Mouse (Mus musculus): ENCODE results near the gene Tmem59l. TPM values are rescaled to one million over a fixed set of nuclear protein-coding genes. Genes with fewer than 3 reads are reported as not detected.

The Tmem59l gene
- 16.7 and 19.5 TPM in 2 replicates for polyA plus RNA-seq (2016; fragmentation: Nextera tagmentation; extraction: Ambion mirVana)

DNA sequence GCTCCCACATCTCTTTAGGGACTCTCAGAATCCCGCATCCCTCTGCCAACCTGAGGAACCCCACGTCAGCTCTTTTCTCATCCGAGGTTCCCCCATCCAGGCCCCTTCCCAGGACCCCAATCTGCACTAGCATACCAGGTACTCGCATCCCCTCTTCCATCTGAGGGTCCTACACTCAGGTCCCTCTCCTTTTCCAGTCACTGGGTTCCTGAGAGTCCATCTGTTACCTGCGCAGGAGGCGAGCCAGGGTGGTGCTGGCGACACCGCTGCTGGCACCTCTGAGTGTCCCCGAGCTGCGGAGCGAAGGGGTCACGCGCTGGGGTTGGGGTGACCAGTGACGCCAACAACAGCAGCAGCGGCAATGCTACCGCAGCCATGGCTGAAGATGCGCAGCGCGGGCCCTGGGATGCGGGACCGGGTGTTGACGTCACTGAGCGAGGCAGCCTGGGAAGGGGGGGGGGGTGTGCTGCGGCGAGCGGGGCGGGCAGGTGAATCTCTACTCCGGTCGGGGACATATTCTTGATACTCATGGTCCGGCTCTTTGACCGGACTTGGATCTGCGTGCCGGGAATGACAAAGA is at the start of gene Tmem59l:
TSS of gene Tmem59l (minus strand) at position 418 of the 580 bp plus-strand sequence.
- DNase-seq (ENCODE audit: extremely low spot score, low spot score): no peak
- WGBS: 3% methylated on average over 33 of the region's 33 CpGs
- peak within 1 kb of the TSS; percentile 72 for H3K27ac ChIP-seq

DNA sequence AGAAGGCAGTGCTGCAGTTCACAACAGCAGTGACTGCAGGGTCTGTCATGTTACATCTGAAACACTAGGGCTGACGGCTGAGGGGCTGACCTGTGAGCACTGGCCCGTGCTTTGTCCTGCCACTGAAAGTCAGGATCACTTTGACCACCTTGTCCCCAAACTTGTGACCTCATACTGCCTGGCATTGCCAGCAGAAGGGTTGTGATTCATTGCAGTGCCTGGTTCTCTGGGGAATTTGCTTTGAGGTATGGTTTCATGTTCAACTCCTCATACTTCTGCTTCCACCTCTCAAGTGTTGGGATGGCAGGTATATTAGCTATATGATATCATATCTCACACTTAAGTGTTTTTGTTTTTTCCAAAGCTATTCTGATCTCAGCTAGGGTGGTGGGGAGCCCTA is 48.5 kb upstream of the Tmem59l start:
- peaks cover 70% of the 10 kb centered on the region for H3K36me3 ChIP-seq (replicated peaks)
- no peak overlapping the region for H3K27ac ChIP-seq
- 93% methylated on average over 2 of the region's 2 CpGs for WGBS
- H3K4me3 ChIP-seq: no peak overlapping the region; the same call in 1 of the 2 replicates
- peaks cover 21% of the 10 kb centered on the region for H3K4me1 ChIP-seq
- H3K27me3 ChIP-seq (ENCODE audit: poor library complexity, severe bottlenecking): no peaks in the 10 kb centered on the region
- no peak for DNase-seq (ENCODE audit: extremely low spot score, low spot score)
- H3K9me3 ChIP-seq: no peaks in the 10 kb centered on the region

More for the DNA sequence above, at the start of gene Tmem59l:
- peaks cover 68% of the 10 kb centered on the region for H3K4me1 ChIP-seq
- no peaks in the 10 kb centered on the region for H3K9me3 ChIP-seq
- H3K27me3 ChIP-seq (ENCODE audit: poor library complexity, severe bottlenecking): peaks cover 100% of the 10 kb centered on the region
- no peaks in the 10 kb centered on the region for H3K36me3 ChIP-seq (replicated peaks)
- H3K4me3 ChIP-seq: peak within 1 kb of the TSS; percentile 50

DNA sequence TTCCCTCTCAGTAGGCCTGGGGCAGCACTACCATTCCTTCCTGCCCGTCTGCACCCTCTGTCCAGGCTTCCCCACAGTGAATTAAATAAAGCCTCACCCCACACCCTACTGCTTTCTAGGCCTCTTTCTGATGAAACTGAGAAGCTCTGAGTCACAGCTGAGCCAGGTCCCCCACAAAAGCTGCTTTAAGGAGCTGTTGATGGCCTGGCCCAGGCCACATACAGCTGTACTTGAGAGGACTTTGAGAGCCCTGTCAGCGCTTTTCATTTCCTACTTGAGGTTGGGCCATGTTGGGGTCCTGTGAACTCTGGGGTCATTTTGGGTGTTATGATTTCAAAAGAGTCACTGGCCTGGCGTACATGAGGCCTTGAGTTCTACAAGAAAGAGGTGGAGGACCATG is 48.1 kb upstream of the Tmem59l start:
- Histone ChIP-seq H3K27ac (no peak overlapping the region), H3K9me3 (no peaks in the 10 kb centered on the region), H3K36me3 (replicated peaks) (peaks cover 75% of the 10 kb centered on the region), H3K4me3 (no peak overlapping the region; the same call in 1 of the 2 replicates), H3K4me1 (peaks cover 16% of the 10 kb centered on the region), H3K27me3 (ENCODE audit: poor library complexity, severe bottlenecking) (no peaks in the 10 kb centered on the region)
- no peak for DNase-seq (ENCODE audit: extremely low spot score, low spot score)
- WGBS: 96% methylated on average over 3 of the region's 3 CpGs

DNA sequence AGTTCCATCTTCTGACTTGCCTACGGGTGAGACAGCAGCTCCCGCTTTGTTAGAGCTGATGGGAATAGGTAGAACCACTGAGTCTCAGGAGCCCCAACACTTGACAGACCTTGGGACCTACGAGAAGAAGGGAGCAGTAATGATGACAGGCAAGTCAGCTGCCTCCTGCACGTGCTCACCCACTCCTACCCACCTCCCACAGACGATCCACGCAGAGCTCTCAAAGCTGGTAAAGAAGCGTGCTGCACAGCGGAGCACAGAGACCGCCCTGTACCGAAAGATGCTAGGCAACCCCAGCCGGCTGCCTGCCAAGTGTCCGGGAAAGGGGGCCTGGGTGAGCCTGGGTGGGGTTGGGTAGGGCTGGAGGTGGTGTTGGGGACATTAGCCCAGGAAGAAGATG is 47.1 kb upstream of the Tmem59l start:
- peaks cover 15% of the 10 kb centered on the region for H3K4me1 ChIP-seq

DNA sequence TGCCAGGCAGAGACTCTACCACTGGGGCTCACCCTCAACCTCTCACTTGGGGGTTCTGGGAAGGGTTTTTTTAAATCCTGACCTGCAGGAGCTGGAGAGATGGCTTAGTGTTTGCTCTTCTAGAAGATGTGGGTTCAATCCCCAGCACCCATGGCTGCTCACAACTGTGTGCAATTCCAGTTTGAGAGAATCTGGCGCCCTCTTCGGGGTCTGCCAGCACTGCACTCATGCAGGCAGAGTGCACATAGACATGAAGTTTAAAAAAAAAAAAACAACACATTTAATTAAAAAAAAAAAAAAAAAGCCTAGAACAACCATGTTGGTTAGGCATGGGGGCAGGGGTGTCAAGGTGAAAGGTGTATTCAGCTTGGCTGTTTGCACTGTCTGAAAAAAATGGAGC is 43.2 kb upstream of the Tmem59l start:
- no peaks in the 10 kb centered on the region for H3K9me3 ChIP-seq
- H3K27ac ChIP-seq: no peak overlapping the region
- peaks cover 28% of the 10 kb centered on the region for H3K4me1 ChIP-seq
- WGBS: 94% methylated on average over 2 of the region's 2 CpGs
- H3K36me3 ChIP-seq (replicated peaks): peaks cover 61% of the 10 kb centered on the region
- H3K27me3 ChIP-seq (ENCODE audit: poor library complexity, severe bottlenecking): no peaks in the 10 kb centered on the region
- H3K4me3 ChIP-seq: no peak overlapping the region
- DNase-seq (ENCODE audit: extremely low spot score, low spot score): no peak

More for the DNA sequence above, 47.1 kb upstream of the Tmem59l start:
- 95% methylated on average over 12 of the region's 12 CpGs for WGBS
- Histone ChIP-seq H3K27ac (0 out of 2 replicates have a peak overlapping the region, but pooled peaks have one; percentile 30), H3K27me3 (ENCODE audit: poor library complexity, severe bottlenecking) (no peaks in the 10 kb centered on the region), H3K36me3 (replicated peaks) (peaks cover 84% of the 10 kb centered on the region), H3K9me3 (no peaks in the 10 kb centered on the region), H3K4me3 (no peak overlapping the region)
- DNase-seq (ENCODE audit: extremely low spot score, low spot score): no peak

DNA sequence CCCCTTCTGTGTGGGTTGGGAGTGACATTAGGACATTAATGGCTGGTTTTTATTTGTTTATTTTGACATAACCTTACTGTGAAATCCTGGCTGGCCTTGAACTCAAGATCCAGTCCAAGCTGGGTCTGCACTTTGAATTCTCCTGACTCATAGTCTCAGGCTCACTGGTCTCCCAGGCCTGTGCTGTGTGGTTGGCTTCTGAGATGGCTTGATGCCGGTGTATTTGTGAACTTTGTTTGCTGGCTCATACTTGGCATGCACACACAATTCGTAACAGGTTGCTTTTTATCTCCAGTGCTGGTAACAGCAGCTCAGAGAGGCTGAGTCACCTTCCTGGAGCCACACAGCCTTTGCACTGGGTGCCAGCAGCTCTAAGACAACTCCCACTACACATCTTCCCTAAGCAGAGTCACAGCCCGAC is 42.6 kb upstream of the Tmem59l start:
- no peak for DNase-seq (ENCODE audit: extremely low spot score, low spot score)
- H3K27me3 ChIP-seq (ENCODE audit: poor library complexity, severe bottlenecking): no peaks in the 10 kb centered on the region
- H3K4me3 ChIP-seq: peak overlapping the region; percentile 11; the same call in 1 of the 2 replicates
- H3K9me3 ChIP-seq: no peaks in the 10 kb centered on the region
- peaks cover 56% of the 10 kb centered on the region for H3K36me3 ChIP-seq (replicated peaks)
- 96% methylated on average over 3 of the region's 3 CpGs for WGBS
- no peak overlapping the region for H3K27ac ChIP-seq
- H3K4me1 ChIP-seq: peaks cover 28% of the 10 kb centered on the region

DNA sequence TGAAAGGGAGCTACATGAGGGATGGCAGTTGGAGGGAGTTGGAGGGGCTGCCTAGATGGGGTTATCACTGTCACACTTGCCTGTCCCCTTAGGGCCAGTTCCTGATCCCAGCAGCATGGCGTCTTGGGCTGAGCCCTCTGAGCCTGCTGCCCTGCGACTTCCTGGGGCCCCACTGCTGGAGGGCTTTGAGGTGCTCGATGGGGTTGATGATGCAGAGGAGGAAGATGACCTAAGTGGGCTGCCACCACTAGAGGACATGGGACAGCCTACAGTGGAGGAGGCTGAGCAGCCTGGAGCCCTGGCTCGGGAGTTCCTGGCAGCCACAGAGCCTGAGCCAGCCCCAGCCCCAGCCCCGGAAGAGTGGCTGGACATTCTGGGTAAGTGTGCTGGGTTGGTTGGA is 42.1 kb upstream of the Tmem59l start:
- peak overlapping the region; percentile 11; the same call in 1 of the 2 replicates for H3K4me3 ChIP-seq
- WGBS: 85% methylated on average over 5 of the region's 5 CpGs
- no peak for DNase-seq (ENCODE audit: extremely low spot score, low spot score)
- H3K4me1 ChIP-seq: peaks cover 28% of the 10 kb centered on the region
- H3K27me3 ChIP-seq (ENCODE audit: poor library complexity, severe bottlenecking): no peaks in the 10 kb centered on the region
- no peak overlapping the region for H3K27ac ChIP-seq
- no peaks in the 10 kb centered on the region for H3K9me3 ChIP-seq
- H3K36me3 ChIP-seq (replicated peaks): peaks cover 51% of the 10 kb centered on the region

DNA sequence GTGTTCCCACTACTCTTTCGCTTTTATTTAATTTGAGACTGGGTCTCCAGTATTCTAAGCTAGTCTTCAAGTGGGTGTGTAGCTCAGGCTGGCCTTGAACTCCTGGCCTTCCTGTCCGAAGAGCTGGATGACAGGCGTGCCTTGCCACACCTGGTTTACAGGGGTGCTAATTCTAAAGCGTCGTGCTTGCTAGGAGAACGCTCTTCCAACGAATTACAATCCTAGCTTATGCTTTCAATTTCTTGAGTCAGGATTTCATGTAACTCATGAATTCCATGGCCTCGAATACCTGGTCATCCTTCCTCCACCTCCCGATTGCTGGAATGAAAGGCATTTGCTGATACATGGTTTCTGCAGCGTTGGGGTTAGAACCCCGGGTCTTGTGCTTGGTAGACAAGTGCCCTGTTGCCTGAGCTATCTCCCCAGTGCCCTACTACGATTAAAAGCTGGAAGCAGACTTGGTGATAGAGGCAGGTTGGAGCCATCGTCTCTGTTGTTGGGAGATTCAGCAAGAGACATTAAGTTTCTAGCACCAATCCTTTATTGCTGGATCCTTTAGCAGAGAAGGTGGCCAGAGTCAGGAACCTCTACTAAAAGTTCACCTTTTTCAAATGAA is 41.1 kb upstream of the Tmem59l start:
- Histone ChIP-seq H3K27me3 (ENCODE audit: poor library complexity, severe bottlenecking) (no peaks in the 10 kb centered on the region), H3K9me3 (no peaks in the 10 kb centered on the region), H3K4me3 (peak overlapping the region; percentile 86), H3K36me3 (replicated peaks) (peaks cover 41% of the 10 kb centered on the region), H3K4me1 (peaks cover 33% of the 10 kb centered on the region), H3K27ac (peak overlapping the region; percentile 99)
- 38% methylated on average over 13 of the region's 13 CpGs for WGBS
- no peak for DNase-seq (ENCODE audit: extremely low spot score, low spot score)

DNA sequence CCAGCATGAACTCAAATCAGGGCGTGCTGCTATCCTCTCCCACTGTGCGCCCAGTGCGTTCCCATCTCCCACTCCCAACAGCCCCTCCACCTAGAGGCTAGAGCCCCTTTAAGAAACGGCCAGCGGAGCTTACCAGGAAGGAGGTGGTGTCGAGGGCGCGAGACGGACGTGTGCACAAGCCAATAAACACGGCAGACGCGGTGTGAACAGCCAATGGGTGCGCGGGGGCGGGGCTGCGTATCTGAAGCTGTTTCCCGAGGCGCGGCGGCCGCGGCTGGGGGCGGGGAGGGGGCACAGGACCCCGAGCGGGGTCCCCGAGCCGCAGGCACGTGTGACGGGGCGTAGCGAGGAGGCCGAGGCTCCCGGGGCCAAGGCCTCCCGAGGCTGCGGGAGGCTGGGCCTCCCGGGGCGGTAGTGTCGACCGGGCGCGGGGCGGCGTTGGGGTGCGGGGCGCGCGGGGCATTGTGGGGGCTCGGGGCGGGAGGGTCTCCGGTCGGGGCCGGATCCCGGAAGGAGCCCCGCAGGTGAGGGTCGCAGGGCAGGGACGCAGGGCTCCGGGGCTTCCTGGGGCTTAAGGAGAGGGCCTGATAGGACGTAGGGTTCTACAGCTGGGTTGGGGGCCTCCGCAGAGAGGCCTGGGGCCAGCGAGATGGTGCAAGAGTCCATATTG is 40.5 kb upstream of the Tmem59l start, which contains the start of the genes Fkbp8 and Kxd1:
TSS of gene Fkbp8 (plus strand) at position 213 of the 670 bp plus-strand sequence.
TSS of gene Kxd1 (minus strand) at position 445 of the 670 bp plus-strand sequence.
- Histone ChIP-seq H3K4me3 (peak within 1 kb of the TSS; percentile 86), H3K9me3 (no peaks in the 10 kb centered on the region), H3K4me1 (peaks cover 38% of the 10 kb centered on the region), H3K36me3 (replicated peaks) (peaks cover 35% of the 10 kb centered on the region), H3K27ac (peak within 1 kb of the TSS; percentile 99), H3K27me3 (ENCODE audit: poor library complexity, severe bottlenecking) (no peaks in the 10 kb centered on the region)
- DNase-seq (ENCODE audit: extremely low spot score, low spot score): peak; percentile 98
- 1% methylated on average over 57 of the region's 61 CpGs for WGBS

DNA sequence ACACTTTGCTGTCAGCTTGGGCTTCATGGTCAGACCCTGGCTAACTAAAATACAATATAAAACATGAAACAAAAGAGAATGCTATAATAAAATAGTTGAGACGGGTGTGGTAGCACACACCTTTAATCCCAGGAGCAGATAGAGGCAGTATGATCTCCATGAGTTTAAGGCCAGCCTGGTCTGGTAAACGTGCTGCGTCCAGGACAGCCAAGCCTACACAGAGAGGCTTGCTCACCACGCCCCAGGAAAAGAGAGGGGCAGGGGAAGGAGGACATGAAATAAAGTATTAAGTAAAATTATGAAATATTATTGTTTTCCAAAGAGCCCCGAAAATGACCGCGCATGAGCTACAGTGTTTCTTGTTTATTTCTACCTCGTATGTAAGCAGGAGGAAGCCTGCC is 40.0 kb upstream of the Tmem59l start:
- Histone ChIP-seq H3K27me3 (ENCODE audit: poor library complexity, severe bottlenecking) (no peaks in the 10 kb centered on the region), H3K4me3 (peak overlapping the region; percentile 86), H3K4me1 (peaks cover 44% of the 10 kb centered on the region), H3K36me3 (replicated peaks) (peaks cover 29% of the 10 kb centered on the region), H3K9me3 (no peaks in the 10 kb centered on the region), H3K27ac (peak overlapping the region; percentile 99)
- 4% methylated on average over 8 of the region's 8 CpGs for WGBS
- no peak for DNase-seq (ENCODE audit: extremely low spot score, low spot score)

DNA sequence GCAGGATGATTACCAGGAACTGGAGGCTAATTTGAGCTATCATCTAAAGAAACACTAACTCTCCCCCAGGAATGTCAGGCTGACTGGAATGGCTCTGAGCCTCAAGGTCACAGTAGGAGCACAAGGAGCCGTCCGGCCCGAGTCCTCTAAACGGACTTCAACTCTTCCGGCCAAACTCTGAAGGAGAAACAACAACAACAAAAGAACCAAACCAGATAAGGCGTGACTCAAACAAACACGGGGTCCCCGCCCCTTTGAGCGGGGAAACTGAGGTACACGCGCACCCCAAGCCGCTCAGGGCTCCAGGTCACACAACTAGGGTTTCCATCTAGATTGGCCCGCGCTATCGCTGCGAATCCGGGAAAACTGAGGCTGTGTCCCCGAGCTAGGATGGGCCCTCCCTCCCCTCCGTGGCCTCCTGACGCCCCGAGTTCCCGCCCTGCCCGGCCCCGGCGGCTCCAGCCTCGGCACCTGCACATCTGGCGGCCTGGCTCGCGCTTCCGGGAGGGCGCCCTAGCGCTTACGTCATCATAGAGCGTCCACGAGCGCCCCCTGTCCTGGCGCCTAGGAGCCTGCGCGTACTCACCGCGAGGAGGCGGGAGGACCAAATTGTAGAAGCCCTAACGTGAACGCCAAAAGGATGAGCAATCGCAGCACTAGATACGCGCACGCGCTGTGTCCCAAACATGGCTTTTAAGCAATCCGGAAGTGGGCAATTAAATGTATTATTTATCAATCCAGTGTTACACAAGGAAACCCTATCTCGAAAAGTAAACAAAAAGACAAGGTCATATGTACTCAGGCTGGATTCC is 35.6 kb upstream of the Tmem59l start:
- Histone ChIP-seq H3K36me3 (replicated peaks) (peaks cover 20% of the 10 kb centered on the region), H3K27me3 (ENCODE audit: poor library complexity, severe bottlenecking) (no peaks in the 10 kb centered on the region), H3K4me1 (peaks cover 38% of the 10 kb centered on the region), H3K4me3 (peak overlapping the region; percentile 86), H3K27ac (peak overlapping the region; percentile 92), H3K9me3 (no peaks in the 10 kb centered on the region)
- peak; percentile 95 for DNase-seq (ENCODE audit: extremely low spot score, low spot score)
- under 1% methylated on average over 50 of the region's 51 CpGs for WGBS

DNA sequence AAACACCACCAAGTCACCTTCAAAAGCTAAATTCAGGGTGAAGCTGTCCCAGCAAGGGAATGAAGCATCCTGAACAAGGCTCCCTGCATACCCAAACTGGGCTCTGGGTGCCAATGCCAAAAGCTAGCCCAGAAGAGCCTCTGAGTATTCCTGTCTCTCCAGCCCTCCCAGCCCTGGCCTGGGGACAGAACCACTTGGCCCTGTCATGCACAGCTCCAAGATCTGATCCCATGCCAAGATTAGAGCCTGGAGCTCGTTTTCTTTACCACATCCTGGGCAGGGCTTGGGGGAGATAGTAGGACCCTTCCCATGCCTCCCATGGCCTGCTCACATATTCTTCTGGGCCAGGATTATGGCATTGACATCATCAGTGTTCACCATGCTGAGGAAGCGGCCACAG is 32.4 kb upstream of the Tmem59l start:
- no peak for DNase-seq (ENCODE audit: extremely low spot score, low spot score)
- Histone ChIP-seq H3K27me3 (ENCODE audit: poor library complexity, severe bottlenecking) (no peaks in the 10 kb centered on the region), H3K9me3 (no peaks in the 10 kb centered on the region), H3K4me1 (peaks cover 28% of the 10 kb centered on the region), H3K27ac (no peak overlapping the region), H3K36me3 (replicated peaks) (peaks cover 44% of the 10 kb centered on the region), H3K4me3 (no peak overlapping the region)
- WGBS: 81% methylated on average over 2 of the region's 2 CpGs
